Mouse (Mus musculus) heart, embryonic 11.5 days (tissue): ENCODE measurements at regions not wholly inside any gene's neighbourhood (a gene's known extent, or its start where the extent isn't known, plus 50 kb on each side); places are given as distances from the start of the nearest gene placed in this dataset.

Experiments used
- ATAC-seq: fragments of 200-750 bp; cut with Nextera tagmentation; replicated peaks from 2 replicates; pipeline ENCODE4 v1.8.0; 2017; ENCODE audit warnings: moderate library complexity; ENCODE audit not compliant: insufficient number of reproducible peaks, low FRiP score, low TSS enrichment
- H3K27ac ChIP-seq: fragments of 300-500 bp; sonication (generic); 2 replicates; pipeline ENCODE4 v1.5.1; 2014; ENCODE audit warnings: mild to moderate bottlenecking, low read depth, low read length
- H3K27me3 ChIP-seq: fragments of 300-500 bp; sonication (generic); 2 replicates; pipeline ENCODE4 v1.6.1; 2014; ENCODE audit warnings: mild to moderate bottlenecking, low read length, mixed read lengths; ENCODE audit not compliant: control insufficient read depth, insufficient read depth
- H3K36me3 ChIP-seq: fragments of 300-500 bp; sonication (generic); 2 replicates; pipeline ENCODE4 v1.6.1; 2014; ENCODE audit warnings: mild to moderate bottlenecking, low read length, moderate library complexity, mixed read lengths; ENCODE audit not compliant: control insufficient read depth, insufficient read depth
- H3K4me1 ChIP-seq: fragments of 300-500 bp; sonication (generic); 2 replicates; pipeline ENCODE4 v1.6.1; 2014; ENCODE audit warnings: low read length; ENCODE audit not compliant: control insufficient read depth, insufficient read depth
- H3K4me2 ChIP-seq: fragments of 300-500 bp; sonication (generic); 2 replicates; pipeline ENCODE4 v1.6.1; 2014; ENCODE audit warnings: mild to moderate bottlenecking, moderate library complexity
- H3K4me3 ChIP-seq: fragments of 300-500 bp; sonication (generic); 2 replicates; pipeline ENCODE4 v1.5.1; 2014; ENCODE audit warnings: low read depth, low read length
- H3K9ac ChIP-seq: fragments of 300-500 bp; sonication (generic); 2 replicates; pipeline ENCODE4 v1.6.1; 2014; ENCODE audit warnings: mild to moderate bottlenecking, low read depth, low read length, moderate library complexity
- H3K9me3 ChIP-seq: fragments of 300-500 bp; sonication (generic); replicated peaks from 2 replicates; pipeline ENCODE4 v1.6.1; 2016; ENCODE audit warnings: low read length; ENCODE audit not compliant: control insufficient read depth
- WGBS: fragments of 180-500 bp; shearing (Covaris S2); extraction: QIAGEN DNeasy Blood & Tissue Kit; methylation state at CpG from one replicate; pipeline ENCODE4 v1.1.7; 2014; ENCODE audit not compliant: insufficient replicate concordance; 5-methylcytosine and 5-hydroxymethylcytosine counted together

DNA sequence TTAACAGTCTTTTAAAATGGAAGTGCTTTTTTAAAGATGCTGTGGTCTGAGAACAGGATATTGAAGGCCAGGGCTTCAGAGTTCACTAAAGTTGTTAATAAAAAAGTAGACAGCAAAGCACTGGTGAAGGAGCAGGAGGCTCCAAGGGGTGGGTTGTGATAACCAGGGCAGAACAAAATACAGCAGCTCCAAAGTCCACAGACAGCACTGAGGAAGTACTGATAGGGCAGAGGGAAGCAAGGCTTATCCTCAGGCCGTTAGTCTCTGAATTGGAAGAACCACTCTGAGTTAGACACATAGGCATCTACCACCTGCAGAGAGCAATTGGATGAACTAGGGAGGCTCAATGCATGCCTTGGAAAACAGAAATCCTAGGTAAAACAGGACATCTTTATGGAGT is 62.1 kb downstream of the P2ry1 start:
- ATAC-seq: no peak
- H3K4me1 ChIP-seq: no peaks in the 10 kb centered on the region
- no peak overlapping the region for H3K9ac ChIP-seq
- no peaks in the 10 kb centered on the region for H3K9me3 ChIP-seq
- H3K27me3 ChIP-seq: no peaks in the 10 kb centered on the region
- H3K4me2 ChIP-seq: no peak overlapping the region
- no peak overlapping the region for H3K4me3 ChIP-seq
- WGBS: 57% methylated on average over 1 of the region's 1 CpGs
- H3K36me3 ChIP-seq: no peaks in the 10 kb centered on the region
- no peak overlapping the region for H3K27ac ChIP-seq

DNA sequence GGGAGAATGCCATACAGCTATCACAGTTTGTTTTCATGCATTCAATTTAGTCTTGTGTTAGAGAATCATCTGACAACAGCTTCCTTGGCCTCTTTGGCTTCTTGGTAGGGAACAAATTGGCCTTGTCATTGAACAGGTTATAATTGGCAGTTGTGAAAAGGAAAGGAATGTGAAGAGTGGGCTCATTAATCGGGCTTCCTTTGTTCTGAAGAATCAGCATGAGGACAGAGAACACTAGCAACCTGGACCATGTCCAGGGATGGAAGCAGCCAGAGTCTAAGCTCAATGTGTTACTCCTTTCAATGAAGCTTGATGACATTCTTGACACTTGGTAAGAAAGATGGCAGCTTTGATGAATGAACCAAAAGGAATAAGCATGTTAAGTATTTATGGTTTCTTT is 64.5 kb downstream of the P2ry1 start:
- Histone ChIP-seq H3K9me3 (no peaks in the 10 kb centered on the region), H3K9ac (no peak overlapping the region), H3K27me3 (no peaks in the 10 kb centered on the region), H3K4me1 (no peaks in the 10 kb centered on the region), H3K36me3 (no peaks in the 10 kb centered on the region), H3K4me3 (no peak overlapping the region), H3K27ac (no peak overlapping the region), H3K4me2 (no peak overlapping the region)
- ATAC-seq: no peak
- 71% methylated on average over 1 of the region's 1 CpGs for WGBS

DNA sequence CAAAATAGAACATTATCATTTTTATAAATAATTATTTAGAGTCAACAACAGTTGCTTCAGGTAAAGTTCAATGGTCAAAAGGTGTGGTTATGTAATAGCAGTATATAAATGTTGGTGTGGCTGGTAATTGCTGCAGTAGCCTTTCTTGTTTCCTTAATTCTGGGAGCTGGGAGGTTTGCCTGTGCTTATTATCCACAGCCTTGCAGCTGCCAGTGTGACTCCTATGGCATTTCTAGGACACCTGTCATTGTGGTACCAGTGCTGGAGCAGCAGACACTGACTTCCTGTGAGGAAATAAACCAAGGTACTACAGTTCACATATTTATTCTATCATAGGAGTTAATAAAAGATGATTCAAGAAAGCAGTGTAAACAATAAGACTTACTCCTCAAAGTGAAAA is 65.6 kb downstream of the P2ry1 start:
- no peak overlapping the region for H3K9ac ChIP-seq
- no peak for ATAC-seq
- no peak overlapping the region for H3K27ac ChIP-seq
- H3K36me3 ChIP-seq: no peaks in the 10 kb centered on the region
- H3K9me3 ChIP-seq: no peaks in the 10 kb centered on the region
- no peaks in the 10 kb centered on the region for H3K4me1 ChIP-seq
- no peaks in the 10 kb centered on the region for H3K27me3 ChIP-seq
- no peak overlapping the region for H3K4me2 ChIP-seq
- no peak overlapping the region for H3K4me3 ChIP-seq

DNA sequence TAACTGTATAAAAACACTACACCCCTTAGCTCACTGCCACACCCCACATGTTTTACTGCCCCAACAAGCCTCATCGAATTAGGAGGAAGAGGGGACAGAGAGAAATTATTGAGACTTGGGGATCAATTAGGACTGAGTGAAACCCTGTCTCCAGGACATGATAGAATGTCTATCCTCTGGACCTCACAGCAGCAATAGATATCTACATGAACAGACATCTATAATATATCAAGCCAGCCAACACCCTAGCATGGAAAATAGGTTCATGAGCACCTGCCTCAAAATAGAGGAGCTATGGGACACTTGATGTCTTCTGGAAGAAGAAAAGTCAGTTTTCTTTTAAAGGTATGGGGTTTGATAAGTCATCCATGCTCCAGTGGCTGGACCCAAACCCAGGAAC is 68.4 kb downstream of the P2ry1 start:
- H3K4me3 ChIP-seq: no peak overlapping the region
- no peak for ATAC-seq
- WGBS: 81% methylated on average over 1 of the region's 1 CpGs

DNA sequence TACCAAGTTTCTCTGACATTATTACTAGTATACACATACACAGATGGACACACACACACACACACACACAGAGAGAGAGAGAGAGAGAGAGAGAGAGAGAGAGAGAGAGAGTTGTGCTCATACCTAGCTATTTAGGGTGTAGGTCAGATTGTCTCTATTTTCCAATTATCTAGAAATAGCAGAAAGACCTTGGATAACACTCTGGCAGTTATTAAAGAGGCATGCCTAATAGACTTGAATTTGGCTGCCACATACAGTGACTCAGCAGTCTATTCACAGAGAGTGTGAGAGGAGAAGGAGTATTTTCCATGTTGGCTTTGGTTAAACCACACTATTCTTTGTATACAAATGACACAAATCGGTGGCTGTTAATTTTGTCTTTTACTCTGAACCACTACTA is 69.7 kb downstream of the P2ry1 start:
- 78% methylated on average over 1 of the region's 1 CpGs for WGBS

More for the DNA sequence above, 68.4 kb downstream of the P2ry1 start:
- Histone ChIP-seq H3K9ac (no peak overlapping the region), H3K4me1 (no peaks in the 10 kb centered on the region), H3K9me3 (no peaks in the 10 kb centered on the region), H3K27me3 (no peaks in the 10 kb centered on the region), H3K4me2 (no peak overlapping the region), H3K36me3 (no peaks in the 10 kb centered on the region), H3K27ac (no peak overlapping the region)

DNA sequence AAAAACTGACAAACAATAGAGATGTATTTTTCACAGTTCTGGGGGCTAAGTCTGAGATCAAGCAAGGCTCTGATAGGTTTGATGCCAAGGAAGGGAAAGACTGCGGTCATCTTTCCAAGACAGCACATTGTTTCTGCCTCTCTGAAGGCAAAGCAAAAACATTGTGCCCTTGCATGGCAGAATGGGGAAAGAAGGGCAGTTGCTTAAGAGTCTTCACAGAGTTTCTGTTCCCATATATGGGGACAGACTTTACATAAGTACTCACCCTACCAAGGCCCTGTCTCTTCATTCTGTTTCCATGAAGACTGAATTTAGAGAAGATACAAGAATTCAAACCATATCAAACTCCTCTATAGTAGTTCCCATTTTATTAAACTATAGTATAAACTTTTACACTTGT is 70.5 kb downstream of the P2ry1 start:
- no peak overlapping the region for H3K4me2 ChIP-seq
- no peak overlapping the region for H3K9ac ChIP-seq
- no peak overlapping the region for H3K27ac ChIP-seq
- no peaks in the 10 kb centered on the region for H3K9me3 ChIP-seq
- WGBS: 85% methylated on average over 1 of the region's 1 CpGs
- no peaks in the 10 kb centered on the region for H3K27me3 ChIP-seq
- no peaks in the 10 kb centered on the region for H3K36me3 ChIP-seq
- no peak for ATAC-seq
- H3K4me3 ChIP-seq: no peak overlapping the region
- H3K4me1 ChIP-seq: no peaks in the 10 kb centered on the region

More for the DNA sequence above, 69.7 kb downstream of the P2ry1 start:
- Histone ChIP-seq H3K27ac (no peak overlapping the region), H3K9me3 (no peaks in the 10 kb centered on the region), H3K4me3 (no peak overlapping the region), H3K4me2 (no peak overlapping the region), H3K4me1 (no peaks in the 10 kb centered on the region), H3K27me3 (no peaks in the 10 kb centered on the region), H3K36me3 (no peaks in the 10 kb centered on the region), H3K9ac (no peak overlapping the region)
- ATAC-seq: no peak

DNA sequence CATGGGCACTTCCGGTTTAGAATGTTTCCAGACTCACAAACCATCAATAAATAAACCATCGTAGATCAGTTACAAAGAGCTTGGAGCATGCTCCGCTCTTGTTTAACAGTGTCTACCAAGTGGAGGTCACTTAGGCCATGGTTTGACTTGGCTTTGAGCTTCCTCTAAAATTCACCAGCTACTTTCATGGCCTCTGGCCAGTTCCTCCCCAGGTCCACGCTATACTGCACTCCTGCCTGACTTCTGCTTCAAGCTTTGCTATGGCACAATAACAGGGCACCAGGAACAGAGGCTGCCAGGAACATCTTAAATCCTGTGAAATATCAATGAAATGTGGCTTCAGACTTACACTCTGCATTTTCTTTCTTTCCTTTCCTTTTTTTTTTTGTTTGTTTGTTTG is 71.2 kb downstream of the P2ry1 start:
- 91% methylated on average over 4 of the region's 4 CpGs for WGBS
- no peaks in the 10 kb centered on the region for H3K4me1 ChIP-seq
- H3K27me3 ChIP-seq: no peaks in the 10 kb centered on the region
- H3K9ac ChIP-seq: no peak overlapping the region
- no peaks in the 10 kb centered on the region for H3K9me3 ChIP-seq
- H3K4me3 ChIP-seq: no peak overlapping the region
- no peak overlapping the region for H3K27ac ChIP-seq
- no peak overlapping the region for H3K4me2 ChIP-seq
- H3K36me3 ChIP-seq: no peaks in the 10 kb centered on the region
- ATAC-seq: no peak

DNA sequence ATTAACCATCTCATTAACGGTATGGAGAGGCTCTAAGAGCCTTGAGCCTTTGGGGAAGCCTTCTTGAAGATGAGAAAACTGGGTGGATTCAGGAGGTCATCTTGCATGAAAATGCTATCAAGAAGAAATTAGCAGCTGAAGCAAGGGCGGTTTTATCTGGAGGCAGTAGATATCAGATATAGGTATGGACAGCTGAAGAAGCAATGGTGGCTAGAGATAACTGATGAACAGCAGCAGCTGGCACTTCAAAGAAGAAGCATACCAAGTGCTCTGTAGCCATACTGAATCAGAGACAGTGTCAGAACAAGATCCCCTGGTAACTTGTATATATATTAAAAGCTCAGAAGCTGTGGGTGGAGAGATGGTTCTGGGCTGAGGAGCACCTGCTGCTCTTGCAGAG is 73.2 kb downstream of the P2ry1 start:
- Histone ChIP-seq H3K4me3 (no peak overlapping the region), H3K36me3 (no peaks in the 10 kb centered on the region), H3K4me1 (no peaks in the 10 kb centered on the region), H3K27me3 (no peaks in the 10 kb centered on the region), H3K27ac (no peak overlapping the region), H3K9me3 (no peaks in the 10 kb centered on the region), H3K4me2 (no peak overlapping the region), H3K9ac (no peak overlapping the region)
- ATAC-seq: no peak
- WGBS: 72% methylated on average over 2 of the region's 2 CpGs

DNA sequence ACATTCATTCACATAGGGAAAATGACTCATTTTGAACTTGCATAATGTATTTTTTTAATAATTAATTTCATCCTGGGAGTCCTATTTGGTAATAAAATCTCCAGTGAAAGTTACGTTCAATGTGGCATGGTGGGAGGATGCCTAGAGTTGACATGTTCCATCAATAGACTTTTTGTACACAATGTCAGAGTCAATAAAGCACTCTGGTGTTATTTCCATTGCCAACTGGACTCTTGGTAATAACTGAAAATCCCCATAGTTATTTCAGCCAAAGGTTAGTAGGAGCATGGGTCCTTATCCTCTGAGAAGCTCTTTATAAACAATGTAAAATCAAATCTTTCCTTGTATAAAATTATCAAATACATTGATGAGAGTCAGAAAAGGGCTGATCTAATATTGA is 87.3 kb downstream of the P2ry1 start:
- Histone ChIP-seq H3K4me1 (no peaks in the 10 kb centered on the region), H3K27ac (no peak overlapping the region), H3K4me3 (no peak overlapping the region), H3K9me3 (no peaks in the 10 kb centered on the region), H3K9ac (no peak overlapping the region), H3K27me3 (no peaks in the 10 kb centered on the region), H3K4me2 (no peak overlapping the region), H3K36me3 (no peaks in the 10 kb centered on the region)
- 89% methylated on average over 1 of the region's 1 CpGs for WGBS
- no peak for ATAC-seq
